Mouse (Mus musculus): ENCODE results near the gene Ccn2.

GRCm38 (mm10) chr10:24635331-24635815 is 40.1 kb downstream of the Ccn2 start:
- TF ChIP-seq POLR2A (IDR thresholded peaks at IDR 0.05; ENCODE audit: insufficient read depth, low read depth, low read length) (no peak), EP300 (IDR thresholded peaks at IDR 0.05; ENCODE audit: insufficient read depth, low read depth, low read length) (no peak)
